Mouse (Mus musculus): ENCODE data around the gene Setd3.
A peak's percentile ranks its signal among the peaks of the same experiment; 100 is the strongest.

Setd3 gene

GRCm38 (mm10) chr12:108203895-108204294 lies 24.8 kb upstream of the Setd3 start:
- DNase-seq (ENCODE audit: low spot score in 2 of 2) = no peak

- DNase-seq (ENCODE audit: low spot score in 2 of 2) = no peak
Observed at GRCm38 (mm10) chr12:108200094-108200493, 21.0 kb upstream of the Setd3 start.

GRCm38 (mm10) chr12:108198447-108198846 lies 19.3 kb upstream of the Setd3 start:
- DNase-seq (ENCODE audit: low spot score in 2 of 2) = no peak

GRCm38 (mm10) chr12:108195761-108196160 lies 16.6 kb upstream of the Setd3 start:
- no peak for DNase-seq (ENCODE audit: low spot score in 2 of 2)

- DNase-seq (ENCODE audit: low spot score in 2 of 2) = peak in 1 of 2 experiments; percentile 50
Observed at GRCm38 (mm10) chr12:108193878-108194277, 14.8 kb upstream of the Setd3 start.

GRCm38 (mm10) chr12:108187541-108188091 lies 8.5 kb upstream of the Setd3 start:
- no peak for DNase-seq (ENCODE audit: low spot score in 2 of 2)

GRCm38 (mm10) chr12:108181716-108182115 lies 2.6 kb upstream of the Setd3 start:
- no peak for DNase-seq (ENCODE audit: low spot score in 2 of 2)

GRCm38 (mm10) chr12:108179321-108180266 lies 480 bp upstream of the Setd3 start, which contains the start of gene Ccnk:
TSS of gene Ccnk (plus strand) at chr12:108179579.
- DNase-seq (ENCODE audit: low spot score in 2 of 2) = peak; percentile 100

GRCm38 (mm10) chr12:108178331-108179245 lies 526 bp downstream of the Setd3 start:
- DNase-seq (ENCODE audit: low spot score in 2 of 2) = peak; percentile 56 to 67

- DNase-seq (ENCODE audit: low spot score in 2 of 2) = no peak
Observed at GRCm38 (mm10) chr12:108176366-108176765, 2.7 kb downstream of the Setd3 start.

GRCm38 (mm10) chr12:108174606-108175505 lies 4.3 kb downstream of the Setd3 start:
- DNase-seq (ENCODE audit: low spot score in 2 of 2) = no peak

- no peak for DNase-seq (ENCODE audit: low spot score in 2 of 2)
Observed at GRCm38 (mm10) chr12:108172639-108173038, 6.5 kb downstream of the Setd3 start.

GRCm38 (mm10) chr12:108171336-108171735 lies 7.8 kb downstream of the Setd3 start:
- no peak for DNase-seq (ENCODE audit: low spot score in 2 of 2)

GRCm38 (mm10) chr12:108170467-108170866 lies 8.6 kb downstream of the Setd3 start:
- no peak for DNase-seq (ENCODE audit: low spot score in 2 of 2)

- no peak for DNase-seq (ENCODE audit: low spot score in 2 of 2)
Observed at GRCm38 (mm10) chr12:108168909-108169308, 10.2 kb downstream of the Setd3 start.

- no peak for DNase-seq (ENCODE audit: low spot score in 2 of 2)
Observed at GRCm38 (mm10) chr12:108163706-108164105, 15.4 kb downstream of the Setd3 start.

GRCm38 (mm10) chr12:108162036-108162435 lies 17.1 kb downstream of the Setd3 start:
- DNase-seq (ENCODE audit: low spot score in 2 of 2) = no peak

- DNase-seq (ENCODE audit: low spot score in 2 of 2) = no peak
Observed at GRCm38 (mm10) chr12:108159863-108160262, 19.3 kb downstream of the Setd3 start.

- DNase-seq (ENCODE audit: low spot score in 2 of 2) = no peak
Observed at GRCm38 (mm10) chr12:108152743-108153142, 26.4 kb downstream of the Setd3 start.

GRCm38 (mm10) chr12:108149764-108150163 lies 29.4 kb downstream of the Setd3 start:
- no peak for DNase-seq (ENCODE audit: low spot score in 2 of 2)

GRCm38 (mm10) chr12:108145198-108145597 lies 33.9 kb downstream of the Setd3 start:
- no peak for DNase-seq (ENCODE audit: low spot score in 2 of 2)

Data from right cerebral cortex, postnatal 36 days (tissue).